Mouse (Mus musculus): ENCODE results near the gene Tmem39a.

Gene Tmem39a

DNA sequence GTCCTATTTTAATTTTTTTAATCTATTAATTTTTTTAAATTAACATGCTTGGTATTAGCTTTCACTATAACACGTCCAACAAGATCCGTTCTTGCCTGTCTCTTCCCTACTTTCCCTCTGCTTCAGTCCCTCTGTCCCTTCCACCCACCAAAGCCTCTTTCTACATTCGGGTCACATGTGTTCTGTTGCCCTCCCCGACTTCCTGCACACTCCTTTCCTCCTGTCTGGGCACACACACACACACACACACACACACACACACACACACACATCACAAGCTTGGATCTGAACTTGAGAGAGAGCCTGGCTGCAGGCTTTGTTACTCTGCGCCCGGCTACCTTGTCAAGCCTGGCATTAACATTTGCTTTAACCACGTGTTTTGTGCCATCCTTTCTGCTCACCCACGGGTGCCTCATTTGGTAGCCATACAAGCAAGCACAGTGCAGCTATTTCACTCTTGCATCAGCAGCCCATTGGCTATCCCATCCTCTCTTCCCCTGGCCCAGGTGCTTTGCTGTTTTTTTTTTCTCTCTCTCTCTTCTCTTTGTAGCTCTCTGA lies 77.4 kb downstream of the Tmem39a start:
- DNase-seq (ENCODE audit: low read depth): no peak

DNA sequence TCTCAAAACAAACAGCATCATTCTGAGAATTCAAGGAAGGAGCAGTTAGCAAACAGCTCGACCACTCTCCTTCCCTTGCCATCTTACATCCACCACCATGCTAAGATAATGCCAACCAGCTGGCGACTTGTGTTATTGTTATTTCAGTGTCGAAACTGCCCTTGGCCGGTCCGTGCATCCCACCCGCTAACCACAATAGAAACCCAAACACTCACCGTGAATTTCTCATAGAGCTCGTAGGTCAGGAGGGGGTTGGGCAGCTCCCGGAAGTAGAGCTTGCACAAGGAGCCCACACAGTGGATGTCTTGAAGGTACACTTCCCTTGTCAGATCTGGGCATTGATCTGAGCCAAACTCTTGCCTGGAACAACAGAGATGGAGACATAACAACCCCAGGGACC lies 78.2 kb downstream of the Tmem39a start:
- peak; percentile 58 for DNase-seq (ENCODE audit: low read depth)

DNA sequence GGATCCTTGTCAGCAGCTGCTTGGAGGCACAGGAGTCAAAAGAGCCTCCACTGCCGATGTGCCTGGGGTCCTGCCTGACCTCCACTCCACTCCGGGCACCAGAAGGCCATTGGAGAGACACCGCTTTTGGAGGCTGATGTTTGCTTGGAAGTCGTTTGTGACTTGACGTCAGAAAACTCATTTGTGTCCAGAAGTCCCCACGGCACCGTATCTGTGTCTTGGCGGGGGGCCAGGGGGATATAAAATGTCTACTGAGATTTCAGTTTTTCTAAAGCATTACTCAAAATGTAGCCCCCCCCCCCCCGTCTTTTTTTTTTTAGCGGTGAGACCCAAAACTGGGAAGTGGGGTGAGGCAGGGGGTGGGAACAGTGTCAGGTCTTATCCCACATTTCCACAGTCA lies 78.6 kb downstream of the Tmem39a start:
- DNase-seq (ENCODE audit: low read depth): no peak
